Mouse (Mus musculus) frontal cortex, postnatal 25 days (tissue): Measurements from ENCODE around the gene Tmem182.
A peak's percentile ranks its signal among the peaks of the same experiment; 100 is the strongest.

Experiments used
- DNase-seq, 2 experiments: peaks; one replicate each; pipeline ENCODE4 v3.0.0; 2022; ENCODE audit warnings: low spot score in 2 of 2

Gene Tmem182

GRCm38 (mm10) chr1:40799121-40799520 lies 6.3 kb upstream of the Tmem182 start:
- DNase-seq = no peak

GRCm38 (mm10) chr1:40800908-40801307 lies 4.5 kb upstream of the Tmem182 start:
- no peak for DNase-seq

- DNase-seq = peak; percentile 27 to 29
Observed at GRCm38 (mm10) chr1:40802759-40803158, 2.6 kb upstream of the Tmem182 start.

GRCm38 (mm10) chr1:40804118-40804517 lies 1.3 kb upstream of the Tmem182 start:
- DNase-seq = no peak

GRCm38 (mm10) chr1:40805891-40806290 lies 490 bp downstream of the Tmem182 start:
- no peak for DNase-seq

- DNase-seq = no peak
Observed at GRCm38 (mm10) chr1:40808643-40809042, 3.2 kb downstream of the Tmem182 start.

- DNase-seq = no peak
Observed at GRCm38 (mm10) chr1:40815071-40815845, 9.9 kb downstream of the Tmem182 start.

- no peak for DNase-seq
Observed at GRCm38 (mm10) chr1:40824517-40824916, 19.1 kb downstream of the Tmem182 start.

GRCm38 (mm10) chr1:40824936-40825335 lies 19.5 kb downstream of the Tmem182 start:
- no peak for DNase-seq

- no peak for DNase-seq
Observed at GRCm38 (mm10) chr1:40825826-40826225, 20.4 kb downstream of the Tmem182 start.

GRCm38 (mm10) chr1:40829213-40829914 lies 24.0 kb downstream of the Tmem182 start:
- DNase-seq = no peak

GRCm38 (mm10) chr1:40830712-40831507 lies 25.5 kb downstream of the Tmem182 start:
- no peak for DNase-seq

- no peak for DNase-seq
Observed at GRCm38 (mm10) chr1:40835468-40835867, 30.1 kb downstream of the Tmem182 start.

- no peak for DNase-seq
Observed at GRCm38 (mm10) chr1:40840605-40841004, 35.2 kb downstream of the Tmem182 start.

- DNase-seq = no peak
Observed at GRCm38 (mm10) chr1:40841032-40841761, 35.8 kb downstream of the Tmem182 start.

GRCm38 (mm10) chr1:40844616-40845015 lies 39.2 kb downstream of the Tmem182 start:
- DNase-seq = peak; percentile 35 to 55

- no peak for DNase-seq
Observed at GRCm38 (mm10) chr1:40847196-40847938, 42.0 kb downstream of the Tmem182 start.

GRCm38 (mm10) chr1:40851286-40851685 lies 45.9 kb downstream of the Tmem182 start:
- no peak for DNase-seq

GRCm38 (mm10) chr1:40855268-40855667 lies 49.9 kb downstream of the Tmem182 start:
- no peak for DNase-seq

GRCm38 (mm10) chr1:40856846-40857636 lies 51.6 kb downstream of the Tmem182 start:
- no peak for DNase-seq
